Mouse (Mus musculus): Measurements from ENCODE around the gene Il2rb. TPM values are rescaled to one million over a fixed set of nuclear protein-coding genes. Genes with fewer than 3 reads are reported as not detected.

Gene Il2rb
- total RNA-seq, 2 experiments from 2014 or later = not detected

DNA sequence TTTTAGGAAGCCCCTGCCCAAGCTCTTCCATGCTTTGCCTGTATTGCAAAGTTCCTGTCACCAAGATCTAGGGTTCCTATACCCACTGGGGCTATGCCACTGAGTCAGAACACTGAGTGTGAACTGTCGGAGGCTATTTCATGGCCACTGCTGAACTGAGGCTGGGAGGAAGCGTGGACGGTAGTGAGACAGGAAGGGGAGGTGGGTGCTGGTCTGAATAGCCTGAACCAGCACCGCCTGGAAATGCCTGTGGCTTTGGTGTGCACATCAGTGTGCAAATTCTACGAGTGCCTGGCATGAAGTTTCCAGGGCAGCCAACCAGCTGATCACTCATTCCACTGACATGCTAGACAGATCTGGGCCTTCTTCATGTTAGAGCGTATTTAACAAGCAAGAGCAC, 26.8 kb upstream of the Il2rb start:
- DNase-seq = no peak
- intact Hi-C loops (cut with DNase I) = no loop called here

DNA sequence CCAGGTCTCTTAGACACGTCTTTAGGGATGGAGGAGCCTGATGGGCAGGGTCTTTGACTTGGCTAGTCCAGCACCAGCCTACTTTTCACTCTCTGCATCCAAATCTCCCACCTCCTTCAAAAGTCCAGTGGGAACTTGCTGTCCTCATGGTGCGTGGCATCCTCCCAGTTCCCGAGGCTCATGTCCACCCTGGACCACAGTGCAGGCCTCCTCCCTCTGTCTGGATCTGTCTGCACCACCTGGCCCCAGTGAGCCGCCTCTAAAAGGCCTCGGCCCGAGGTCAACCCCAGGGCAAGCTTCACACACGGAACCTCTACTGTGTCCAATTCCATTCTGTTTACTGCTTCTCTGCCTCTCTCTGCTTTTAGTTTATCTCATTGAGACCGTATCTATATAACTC, 26.3 kb upstream of the Il2rb start:
- peak; percentile 33 to 42 for DNase-seq
- intact Hi-C loops (cut with DNase I) = no loop called here

DNA sequence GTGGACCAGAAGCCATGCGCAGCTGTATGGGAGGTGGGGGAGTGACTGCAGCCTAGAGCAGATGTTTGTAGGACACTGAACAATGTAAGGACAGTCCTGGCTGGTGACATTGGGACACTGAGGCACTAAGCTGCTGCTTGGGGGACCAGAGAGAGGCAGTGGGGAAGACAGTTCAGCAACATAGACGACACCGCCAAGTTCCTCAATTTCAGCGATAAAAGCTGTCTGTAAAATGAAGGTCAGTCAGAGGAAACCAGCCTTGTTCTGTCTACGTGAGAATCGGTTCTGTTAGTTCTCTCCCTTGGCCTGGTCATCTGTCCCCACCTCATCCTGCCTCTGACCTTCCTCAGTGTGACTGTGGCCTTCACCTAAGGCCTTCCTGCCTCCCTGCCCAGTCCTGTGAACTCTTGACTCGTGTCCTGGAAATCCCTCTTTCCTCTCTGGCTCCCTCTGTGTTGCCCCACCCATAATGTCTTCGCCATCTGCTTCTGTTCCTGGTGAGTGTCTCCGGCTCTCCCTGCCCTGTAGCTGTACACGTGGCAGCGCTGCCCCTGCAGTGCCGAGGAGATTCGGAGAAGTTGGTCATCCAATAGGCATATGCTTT, 25.1 kb upstream of the Il2rb start:
- intact Hi-C loops (cut with DNase I) = no loop called here
- peak; percentile 43 to 49 for DNase-seq

DNA sequence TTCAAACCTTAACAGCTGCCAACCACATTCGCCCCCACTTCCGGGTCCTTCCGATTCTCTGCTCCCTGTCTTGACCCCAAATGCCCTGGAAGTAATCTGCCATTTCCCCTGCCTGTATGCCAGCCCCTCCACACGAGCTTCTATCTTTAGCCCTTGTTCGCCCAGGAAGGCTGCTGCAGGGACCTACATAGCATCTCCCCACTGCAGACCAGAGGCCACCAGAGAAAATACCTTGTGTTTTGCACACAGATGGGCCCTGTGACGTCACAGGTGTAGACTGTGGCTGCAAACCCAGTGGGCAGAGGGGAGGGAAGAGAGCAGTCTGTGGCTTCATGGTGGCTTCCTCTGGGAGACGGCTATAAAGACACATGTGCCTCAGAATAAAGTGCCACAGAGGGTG, 23.1 kb upstream of the Il2rb start:
- intact Hi-C loops (cut with DNase I) = no loop called here
- no peak for DNase-seq

DNA sequence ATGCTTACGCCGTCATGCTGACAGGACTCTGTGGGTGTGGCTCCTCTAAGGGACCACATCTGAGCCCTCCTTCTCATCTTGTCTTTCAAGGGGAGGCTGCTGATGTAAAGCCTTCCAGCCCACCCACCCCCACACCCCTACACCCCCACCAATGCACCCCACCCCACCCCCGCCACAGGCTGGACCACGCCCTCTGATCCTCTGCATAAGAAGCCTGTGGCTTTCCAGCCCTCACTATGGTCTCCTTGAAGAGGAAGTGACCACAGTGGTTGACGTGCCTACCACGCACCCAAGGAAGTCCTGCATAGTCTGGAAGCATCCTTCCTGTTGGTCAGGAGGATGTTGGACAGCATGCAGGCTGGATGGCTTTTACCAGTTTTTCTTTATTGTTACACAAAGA, 20.7 kb upstream of the Il2rb start:
- DNase-seq = no peak
- intact Hi-C loops (cut with DNase I) = loop anchor here (2.0 kb wide), 1 partner anchor 15 kb away; the partner anchor contains the start of gene C1qtnf6

DNA sequence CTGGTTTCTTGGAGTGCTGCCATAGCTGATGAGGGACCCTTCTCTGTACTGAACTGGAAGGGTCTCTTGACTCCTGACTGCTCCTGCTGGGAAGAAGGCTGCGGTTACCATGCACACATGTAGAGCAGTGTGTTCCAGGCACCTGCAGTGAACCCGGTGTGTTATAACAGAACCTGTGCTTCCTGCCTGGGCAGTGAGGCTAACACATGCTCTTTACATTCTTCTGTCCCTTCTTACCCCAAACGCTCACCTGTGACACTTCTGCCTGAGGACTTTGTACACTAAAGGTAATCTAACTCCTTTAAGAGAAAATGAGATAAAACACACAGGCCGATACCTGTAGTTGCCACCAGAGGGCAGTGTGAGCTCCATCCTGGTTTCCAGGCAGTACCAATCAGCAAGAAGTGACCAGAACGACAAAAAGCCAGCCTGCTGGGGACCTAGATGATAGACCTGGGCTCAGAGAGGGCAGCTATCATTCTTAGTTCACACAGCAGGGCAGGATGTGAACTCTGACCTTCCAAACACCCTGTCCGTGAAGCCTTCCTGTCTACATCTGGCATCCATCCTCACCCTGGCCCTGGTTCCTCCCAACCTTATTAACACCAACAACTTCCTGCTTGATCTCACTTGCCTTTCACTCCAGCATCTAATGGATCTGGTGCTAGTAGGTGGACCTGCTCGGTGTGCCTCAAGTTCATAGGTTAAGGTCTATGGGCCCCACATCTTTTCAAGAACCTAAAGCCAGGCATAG, 19.5 kb upstream of the Il2rb start:
- intact Hi-C loops (cut with DNase I) = loop anchor here (2.0 to 5.0 kb wide), 3 partner anchors 16 to 68 kb away; partner anchors contain the start of gene C1qtnf6

DNA sequence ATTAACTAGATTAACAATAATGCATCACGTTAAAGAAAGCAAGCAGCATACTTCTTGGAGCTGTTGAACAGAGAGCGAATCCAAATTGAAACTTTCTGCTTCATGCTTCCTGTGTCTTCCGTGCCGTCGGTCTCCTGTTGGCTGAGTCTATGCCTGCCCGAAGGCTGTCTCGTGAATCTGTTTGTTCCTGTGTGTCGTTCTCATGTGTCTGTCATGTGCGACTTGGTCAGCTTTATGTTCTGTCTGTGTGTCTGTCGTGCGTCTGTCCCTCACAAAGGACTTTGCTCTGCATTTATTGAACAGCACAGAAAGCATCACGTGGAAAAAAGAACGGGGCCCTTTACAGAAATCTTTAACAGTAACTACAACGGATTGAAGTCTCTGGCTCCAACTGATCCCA, 17.9 kb upstream of the Il2rb start:
- DNase-seq = no peak
- intact Hi-C loops (cut with DNase I) = loop anchor here (5.0 kb wide), 2 partner anchors 66 to 69 kb away; no protein-coding TSS in a partner anchor

More for the DNA sequence above, 19.5 kb upstream of the Il2rb start:
- DNase-seq = peak; percentile 58 to 69

DNA sequence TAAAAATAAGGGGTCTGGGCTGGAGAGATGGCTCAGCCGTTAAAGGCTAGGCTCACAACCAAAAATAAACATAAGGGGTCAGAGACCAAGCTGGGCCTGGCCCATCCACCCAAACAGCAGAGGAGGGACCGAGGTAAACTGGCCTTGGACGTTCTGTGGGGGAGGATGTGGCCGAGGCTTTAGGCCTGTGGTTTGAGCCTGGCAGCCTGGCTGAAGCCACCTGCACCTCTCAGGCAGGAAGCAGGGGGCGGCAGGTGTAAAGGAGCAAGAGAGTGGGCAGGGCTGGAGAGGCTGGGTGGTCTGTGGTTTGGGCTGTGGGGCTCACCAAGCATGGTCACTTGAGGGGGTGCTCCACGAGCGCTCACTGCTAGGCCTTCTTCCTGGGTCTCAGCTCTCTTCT, 16.9 kb upstream of the Il2rb start:
- DNase-seq = no peak
- intact Hi-C loops (cut with DNase I) = loop anchor here (5.0 kb wide), 2 partner anchors 65 to 70 kb away; no protein-coding TSS in a partner anchor

DNA sequence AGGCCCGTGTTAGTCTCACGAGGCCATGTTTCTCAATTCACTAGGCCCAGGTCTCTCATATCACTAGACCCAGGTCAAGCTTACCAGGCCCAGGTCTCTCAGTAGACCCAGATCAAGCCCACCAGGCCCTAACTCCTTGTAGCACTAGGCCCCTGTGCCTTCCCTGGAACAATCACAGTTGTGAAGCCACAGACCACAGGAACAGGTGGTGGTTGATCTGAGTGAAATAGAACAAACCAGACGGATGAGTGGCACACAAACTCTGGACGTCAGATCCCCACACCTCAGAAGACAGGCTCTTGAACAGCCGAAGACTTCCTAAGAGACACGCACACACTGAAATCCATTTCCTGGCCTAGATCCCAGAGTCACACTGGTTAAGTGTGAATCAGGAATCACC, 15.7 kb upstream of the Il2rb start:
- intact Hi-C loops (cut with DNase I) = loop anchor here (5.0 kb wide), 2 partner anchors 63 to 72 kb away; no protein-coding TSS in a partner anchor
- no peak for DNase-seq

DNA sequence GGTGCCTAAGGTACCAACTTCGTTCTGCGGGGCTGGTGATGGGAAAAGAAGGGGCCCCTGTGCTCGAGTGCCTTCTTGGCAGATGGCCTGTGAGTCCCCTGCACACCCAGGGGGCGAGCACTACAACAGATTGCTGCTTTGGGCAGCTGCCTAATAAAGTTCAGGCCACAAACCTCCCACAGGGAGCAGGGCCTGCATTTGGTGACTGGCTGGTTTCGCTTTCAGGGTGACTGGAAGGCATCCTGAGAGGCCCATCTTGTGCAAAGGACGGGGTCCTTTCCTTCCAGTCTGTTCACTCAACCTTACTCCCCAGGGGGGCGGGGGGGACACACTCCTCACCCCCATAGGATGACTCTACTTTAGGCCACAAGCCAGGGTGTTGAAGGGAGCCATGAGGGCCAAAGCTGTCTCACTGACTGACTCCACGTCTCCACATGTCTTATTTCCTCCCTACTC, 15.1 kb upstream of the Il2rb start:
- intact Hi-C loops (cut with DNase I) = loop anchor here (5.0 kb wide), 2 partner anchors 63 to 72 kb away; no protein-coding TSS in a partner anchor
- no peak for DNase-seq

DNA sequence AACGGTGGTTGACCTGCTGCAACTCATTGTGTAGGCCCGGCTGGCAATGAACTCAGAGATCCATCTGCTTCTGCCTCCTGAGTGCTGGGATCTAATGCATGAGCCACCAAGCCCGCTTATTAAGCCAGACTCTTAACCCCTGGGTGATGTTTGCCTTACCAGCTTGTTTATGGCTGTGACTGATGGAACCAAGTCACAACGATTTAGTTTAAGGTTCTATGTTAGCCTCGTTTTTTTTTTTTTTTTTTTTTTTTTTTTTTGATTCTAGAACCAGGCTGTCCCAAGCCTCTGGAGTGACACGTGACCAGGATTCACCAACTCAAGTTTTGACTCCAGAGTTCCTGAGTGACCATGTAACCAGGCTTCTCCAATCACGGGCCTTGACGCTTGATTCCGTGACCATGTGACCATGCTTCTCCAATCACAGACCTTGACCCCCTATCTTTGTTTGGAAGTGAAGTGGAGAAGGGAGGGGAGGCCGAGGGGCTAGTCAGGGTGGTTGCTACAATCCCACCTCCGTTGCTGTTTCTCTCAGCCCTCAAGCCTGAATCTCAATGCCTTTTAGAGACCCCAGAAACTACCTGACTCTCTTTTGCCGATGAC, 14.3 kb upstream of the Il2rb start:
- intact Hi-C loops (cut with DNase I) = no loop called here
- DNase-seq = no peak

DNA sequence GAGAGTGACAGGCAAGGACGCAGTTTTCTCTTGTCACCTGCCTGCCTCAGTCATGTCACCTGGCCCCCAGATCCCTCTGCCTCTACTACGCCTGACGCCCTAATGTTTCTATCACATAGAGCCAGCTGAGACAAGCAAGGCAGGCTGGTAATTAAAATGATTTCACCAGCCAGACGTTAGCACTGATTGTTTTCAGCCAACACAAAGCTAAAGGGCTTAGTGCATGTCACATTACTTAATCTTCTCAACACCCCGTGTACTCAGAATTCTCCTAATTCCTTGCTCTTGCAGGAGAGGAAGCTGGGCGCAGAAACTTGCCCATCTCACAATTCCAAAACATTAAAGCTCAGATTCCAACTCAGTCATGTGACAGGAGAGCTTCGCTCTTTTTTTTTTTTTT, 13.4 kb upstream of the Il2rb start:
- intact Hi-C loops (cut with DNase I) = no loop called here
- DNase-seq = no peak

DNA sequence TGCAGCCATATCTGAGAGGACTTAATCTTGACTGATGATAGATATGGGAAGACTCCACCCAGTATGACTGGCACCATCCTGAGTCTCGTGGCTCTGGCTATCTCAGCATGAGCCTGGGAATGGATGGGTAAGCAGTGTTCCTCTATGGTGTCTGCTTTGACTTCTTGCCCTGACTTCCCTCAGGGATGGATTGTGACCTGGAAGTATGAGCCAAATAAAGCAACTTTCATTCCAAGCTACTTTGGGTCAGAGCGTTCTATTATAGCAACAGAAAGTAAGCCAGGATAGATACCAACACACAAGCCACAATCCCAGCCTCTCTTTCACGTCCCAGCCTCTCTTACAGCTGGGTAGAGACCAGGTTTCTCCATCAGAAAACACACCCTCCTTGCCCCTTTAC, 10.5 kb upstream of the Il2rb start:
- no peak for DNase-seq
- intact Hi-C loops (cut with DNase I) = no loop called here

DNA sequence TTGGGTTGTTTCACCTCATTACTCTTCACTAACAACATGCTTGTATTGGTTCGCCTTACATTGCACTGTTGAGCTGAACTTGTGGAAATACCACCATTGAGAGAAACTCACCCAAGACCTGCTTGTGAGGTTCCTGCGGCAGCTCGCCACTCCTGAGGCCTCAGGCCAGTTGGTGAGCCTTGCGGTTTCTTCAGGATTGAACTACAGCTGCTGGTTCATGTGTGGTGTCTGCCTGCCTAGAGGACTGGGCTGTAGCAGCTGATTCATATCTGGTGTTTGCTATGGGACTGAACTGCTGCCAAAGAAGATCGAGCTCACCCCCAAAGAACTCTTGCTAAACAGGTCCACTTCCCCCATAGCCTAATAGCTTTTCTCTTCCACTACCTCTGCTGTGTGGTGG, 9.7 kb upstream of the Il2rb start:
- intact Hi-C loops (cut with DNase I) = no loop called here
- DNase-seq = no peak

DNA sequence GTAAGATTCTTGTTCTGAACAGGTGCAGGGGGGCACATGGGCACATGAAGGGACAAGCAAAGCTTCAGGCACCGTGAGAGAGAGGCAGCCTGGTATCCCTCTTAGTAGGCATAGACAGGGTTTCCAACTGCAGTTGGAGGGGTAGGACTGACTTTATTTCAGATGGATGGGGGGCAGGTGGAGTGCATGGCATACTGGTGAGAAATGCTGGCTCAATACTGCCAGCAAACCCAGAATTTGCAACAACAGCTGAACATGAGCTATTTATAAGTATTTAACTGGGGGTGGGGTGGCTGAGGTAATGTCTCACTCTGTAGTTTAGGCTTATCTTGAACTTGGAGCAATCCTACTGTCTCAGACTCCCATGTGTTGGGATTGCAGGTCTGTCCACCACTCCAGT, 8.9 kb upstream of the Il2rb start:
- DNase-seq = no peak
- intact Hi-C loops (cut with DNase I) = no loop called here

DNA sequence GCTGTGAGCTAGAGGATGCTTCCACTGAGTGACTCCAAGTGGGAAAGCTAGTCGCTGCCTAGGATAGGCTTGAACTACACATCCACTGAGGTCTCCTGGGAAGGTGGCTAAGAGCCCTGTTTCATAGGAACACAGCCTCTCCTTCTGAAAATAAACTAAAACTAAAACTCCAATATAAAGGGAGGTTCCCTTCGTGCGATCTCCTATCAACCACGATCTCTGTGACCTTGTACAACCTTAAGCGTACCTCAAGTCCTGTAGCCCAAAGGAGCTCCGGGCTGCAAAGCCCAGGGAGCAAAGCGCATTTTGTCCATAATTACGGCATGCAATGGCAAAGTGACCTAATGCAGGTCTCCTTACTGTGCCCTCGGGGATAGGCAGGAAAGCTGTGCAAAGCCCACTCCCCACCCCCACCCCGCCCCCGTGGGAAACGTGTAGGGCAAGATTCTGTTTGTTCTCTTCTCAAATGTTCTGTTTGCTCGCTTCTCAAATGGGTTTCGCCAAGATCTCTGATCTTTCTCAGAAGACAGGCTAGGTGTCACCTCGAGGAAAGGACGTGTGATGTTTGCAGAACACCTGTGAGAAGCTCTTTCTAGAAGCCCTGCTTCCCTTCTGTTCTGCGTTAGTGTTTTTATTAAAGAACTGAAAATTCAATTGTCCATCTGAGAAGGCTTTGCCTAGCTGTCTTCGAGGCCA, 7.5 kb upstream of the Il2rb start:
- DNase-seq = no peak
- intact Hi-C loops (cut with DNase I) = no loop called here

DNA sequence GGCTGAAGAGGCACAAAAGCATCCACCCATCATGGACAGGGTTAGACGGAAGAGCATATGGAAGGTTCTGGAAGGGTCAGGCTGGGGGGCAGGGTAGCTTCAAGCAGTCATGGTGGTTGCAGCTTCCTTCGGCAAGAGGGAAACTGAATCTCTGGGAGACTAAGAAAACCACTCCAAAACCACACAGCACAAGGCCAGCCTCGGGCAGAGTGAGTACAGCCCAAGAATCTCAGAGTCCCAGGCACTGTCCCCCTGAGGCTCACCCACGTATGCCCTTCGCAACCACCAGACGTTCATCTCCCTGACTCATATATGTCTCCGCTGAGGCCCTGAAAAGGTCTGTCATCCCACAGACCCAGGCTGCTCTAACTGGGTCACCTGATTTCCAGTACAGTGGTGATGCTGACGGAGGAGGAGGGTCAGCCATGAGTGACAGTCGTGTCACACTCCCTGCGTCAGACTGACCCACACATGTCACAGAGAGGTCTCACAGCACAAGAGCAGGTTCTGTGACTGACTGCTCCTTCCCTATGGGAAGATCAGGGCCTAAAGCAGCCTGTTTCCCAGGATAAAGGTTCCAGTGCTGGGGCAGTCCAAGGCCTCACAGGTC, 1.6 kb downstream of the Il2rb start:
- no peak for DNase-seq
- intact Hi-C loops (cut with DNase I) = no loop called here

DNA sequence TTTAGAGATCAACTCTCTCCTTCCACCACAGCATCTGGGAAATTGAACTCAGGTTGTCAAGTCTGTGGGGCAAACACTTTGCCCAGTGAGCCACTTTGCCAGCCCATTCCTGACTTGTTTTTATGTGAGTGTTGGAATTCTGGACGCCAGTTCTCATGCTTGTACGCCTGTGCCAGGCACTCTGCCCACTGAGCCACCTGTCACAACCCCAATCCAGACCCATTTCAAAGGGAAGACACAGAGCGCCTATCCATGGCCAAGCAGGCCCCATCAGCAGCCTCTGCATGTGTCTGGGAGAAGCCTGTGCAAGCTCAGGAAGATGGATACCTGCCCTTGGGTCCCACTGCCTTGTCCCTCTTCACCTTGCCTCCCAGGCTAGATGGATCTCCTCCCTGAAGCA, 3.8 kb downstream of the Il2rb start:
- intact Hi-C loops (cut with DNase I) = no loop called here
- no peak for DNase-seq

DNA sequence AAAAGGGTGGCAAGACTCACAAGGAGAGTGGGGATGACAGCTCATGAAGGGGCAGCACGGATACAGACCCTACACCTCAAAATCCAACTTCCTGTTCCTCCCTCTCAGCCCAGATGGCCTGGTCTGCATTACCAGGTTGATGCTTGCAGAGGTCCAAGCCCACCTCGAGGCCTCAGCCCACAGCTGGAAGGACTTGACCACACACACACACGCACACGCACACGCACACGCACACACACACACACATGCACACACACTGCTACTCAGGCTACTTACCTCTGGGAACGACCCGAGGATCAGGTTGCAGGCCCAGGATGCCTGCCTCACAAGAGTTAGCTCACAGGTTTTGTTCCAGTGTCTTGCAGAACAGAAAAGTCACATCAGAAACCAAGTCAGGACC, 5.2 kb downstream of the Il2rb start:
- intact Hi-C loops (cut with DNase I) = no loop called here
- no peak for DNase-seq

DNA sequence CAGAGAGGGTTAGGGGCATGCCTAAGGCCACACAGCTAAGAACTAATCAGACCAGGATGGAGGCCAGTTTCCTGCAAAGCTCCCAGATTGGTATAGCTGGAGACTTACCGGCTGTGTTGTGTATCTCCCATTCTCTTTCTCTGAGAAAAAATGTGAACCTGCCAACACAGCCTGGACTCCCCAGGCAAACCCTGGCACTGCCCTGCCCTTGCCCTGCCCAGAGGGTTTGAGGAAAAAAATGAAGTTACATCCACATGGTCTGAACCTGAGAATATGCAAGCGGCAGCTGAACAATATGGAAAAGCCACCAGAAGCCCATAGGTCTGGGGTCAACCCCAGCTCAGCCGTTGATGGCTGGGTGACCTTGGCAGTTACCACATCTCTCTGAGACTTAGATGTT, 5.8 kb downstream of the Il2rb start:
- intact Hi-C loops (cut with DNase I) = no loop called here
- DNase-seq = no peak

DNA sequence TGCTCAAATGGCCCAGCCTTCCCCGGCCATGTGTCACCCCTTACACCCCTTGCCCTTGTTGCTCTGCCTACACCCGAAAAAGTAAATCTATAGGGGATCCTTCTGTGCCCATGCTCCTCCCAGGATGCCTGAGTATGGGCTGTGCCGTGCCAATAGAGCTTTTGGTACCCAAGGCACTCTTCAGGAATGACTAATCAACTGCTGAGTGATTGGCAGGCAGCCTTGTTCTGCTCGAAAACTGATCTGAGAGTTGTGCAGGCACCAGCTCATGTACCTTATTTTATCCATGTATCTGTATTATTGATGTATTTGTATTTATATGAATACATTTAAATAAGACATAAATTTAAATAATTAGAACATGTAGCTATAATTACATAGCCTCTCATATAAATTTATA, 8.0 kb downstream of the Il2rb start:
- no peak for DNase-seq
- intact Hi-C loops (cut with DNase I) = no loop called here
